Mouse (Mus musculus) liver, embryonic 11.5 days (tissue): ENCODE measurements around the gene Mia. TPM values are rescaled to one million over a fixed set of nuclear protein-coding genes. Genes with fewer than 3 reads are reported as not detected.

ENCODE experiments used
- ATAC-seq: fragments of 200-750 bp; cut with Nextera tagmentation; replicated peaks from 2 replicates; pipeline ENCODE4 v1.8.0; 2017; ENCODE audit warnings: moderate number of reproducible peaks, mild to moderate bottlenecking, moderate TSS enrichment, moderate library complexity; ENCODE audit not compliant: low FRiP score
- DNase-seq: peaks from one replicate; pipeline ENCODE4 v3.0.0-alpha.2; 2017; ENCODE audit warnings: low spot score
- H3K27ac ChIP-seq: fragments of 300-500 bp; sonication (generic); 2 replicates; pipeline ENCODE4 v1.5.1; 2014; ENCODE audit warnings: mild to moderate bottlenecking, low read depth, low read length, control low read depth
- H3K27me3 ChIP-seq: fragments of 300-500 bp; sonication (generic); replicated peaks from 2 replicates; pipeline ENCODE4 v1.6.1; 2014; ENCODE audit warnings: low read length, mixed read lengths; ENCODE audit not compliant: control insufficient read depth, insufficient read depth
- H3K36me3 ChIP-seq: fragments of 300-500 bp; sonication (generic); 2 replicates; pipeline ENCODE4 v1.6.1; 2014; ENCODE audit warnings: mild to moderate bottlenecking, low read length, moderate library complexity, mixed read lengths; ENCODE audit not compliant: control insufficient read depth, insufficient read depth
- H3K4me1 ChIP-seq: fragments of 300-500 bp; sonication (generic); replicated peaks from 2 replicates; pipeline ENCODE4 v1.6.1; 2014; ENCODE audit warnings: low read length, mixed read lengths; ENCODE audit not compliant: control insufficient read depth, insufficient read depth
- H3K4me2 ChIP-seq: fragments of 300-500 bp; sonication (generic); 2 replicates; pipeline ENCODE4 v1.6.1; 2014; ENCODE audit warnings: mild to moderate bottlenecking, control low read depth, moderate library complexity
- H3K4me3 ChIP-seq: fragments of 300-500 bp; sonication (generic); 2 replicates; pipeline ENCODE4 v1.5.1; 2014; ENCODE audit warnings: low read depth, low read length, control low read depth
- H3K9ac ChIP-seq: fragments of 300-500 bp; sonication (generic); 2 replicates; pipeline ENCODE4 v1.6.1; 2014; ENCODE audit warnings: low read depth, low read length, control low read depth
- H3K9me3 ChIP-seq: fragments of 300-500 bp; sonication (generic); 2 replicates; pipeline ENCODE4 v1.6.1; 2016; ENCODE audit warnings: low read length, inconsistent platforms, mixed read lengths; ENCODE audit not compliant: control insufficient read depth
- WGBS: fragments of 180-500 bp; shearing (Covaris S2); extraction: QIAGEN DNeasy Blood & Tissue Kit; methylation state at CpG from one replicate; pipeline ENCODE4 v1.1.7; 2014; 5-methylcytosine and 5-hydroxymethylcytosine counted together
- polyA plus RNA-seq: library from polyadenylated mRNA; unstranded; fragments of >200 nt; fragmentation: Nextera tagmentation; extraction: Ambion mirVana; gene quantifications from 2 replicates; pipeline ENCODE4 v1.2.1, GENCODE M21; 2014

Gene Mia
- polyA plus RNA-seq, 1 experiment from 2014 or later = 0.73 TPM

GRCm38 (mm10) chr7:27179217-27179918 is 1.6 kb downstream of the Mia start:
- Histone ChIP-seq H3K36me3 (0 out of 2 replicates have a peak, but pooled peaks cover 5% of the 10 kb centered on the region), H3K27ac (peak overlapping the region; percentile 67), H3K4me1 (peaks cover 8% of the 10 kb centered on the region), H3K4me3 (peak overlapping the region; percentile 73), H3K9me3 (no peaks in the 10 kb centered on the region), H3K27me3 (no peaks in the 10 kb centered on the region), H3K9ac (peak overlapping the region; percentile 41; the same call in 1 of the 2 replicates), H3K4me2 (peak overlapping the region; percentile 70)
- ATAC-seq = no peak
- WGBS = 44% methylated on average over 16 of the region's 16 CpGs
- no peak for DNase-seq

- WGBS = under 1% methylated on average over 53 of the region's 53 CpGs
- peak within 1 kb of the TSS; percentile 70 for H3K4me2 ChIP-seq
- DNase-seq = peak; percentile 98
- peak within 1 kb of the TSS; percentile 78 for H3K27ac ChIP-seq
- peak within 1 kb of the TSS; percentile 73 for H3K4me3 ChIP-seq
- H3K9me3 ChIP-seq = no peaks in the 10 kb centered on the region
- ATAC-seq = peak; percentile 95
- H3K36me3 ChIP-seq = peaks cover 3% of the 10 kb centered on the region; the same call in 1 of the 2 replicates
- peak within 1 kb of the TSS; percentile 63 for H3K9ac ChIP-seq
- peaks cover 10% of the 10 kb centered on the region for H3K4me1 ChIP-seq
- H3K27me3 ChIP-seq = no peaks in the 10 kb centered on the region
Measured at GRCm38 (mm10) chr7:27178324-27179216, 2.4 kb downstream of the Mia start, which contains the start of gene Rab4b. Rab4b (minus strand) TSS chr7:27178896.

- peaks cover 10% of the 10 kb centered on the region for H3K4me1 ChIP-seq
- DNase-seq (no peak), ATAC-seq (no peak)
- H3K36me3 ChIP-seq = peaks cover 3% of the 10 kb centered on the region; the same call in 1 of the 2 replicates
- H3K4me2 ChIP-seq = peak overlapping the region; percentile 70
- H3K9me3 ChIP-seq = no peaks in the 10 kb centered on the region
- H3K27me3 ChIP-seq = no peaks in the 10 kb centered on the region
- WGBS = 19% methylated on average over 4 of the region's 4 CpGs
- peak overlapping the region; percentile 73 for H3K4me3 ChIP-seq
- H3K27ac ChIP-seq = peak overlapping the region; percentile 78
- peak overlapping the region; percentile 63 for H3K9ac ChIP-seq
Measured at GRCm38 (mm10) chr7:27177942-27178323, 3.0 kb downstream of the Mia start.

- H3K27ac ChIP-seq = no peak overlapping the region
- ATAC-seq = no peak
- peaks cover 10% of the 10 kb centered on the region; the same call in 1 of the 2 replicates for H3K36me3 ChIP-seq
- no peak overlapping the region for H3K9ac ChIP-seq
- no peak for DNase-seq
- no peak overlapping the region for H3K4me3 ChIP-seq
- no peaks in the 10 kb centered on the region for H3K27me3 ChIP-seq
- no peak overlapping the region for H3K4me2 ChIP-seq
- peaks cover 8% of the 10 kb centered on the region for H3K4me1 ChIP-seq
- H3K9me3 ChIP-seq = no peaks in the 10 kb centered on the region
- WGBS = 93% methylated on average over 7 of the region's 7 CpGs
Measured at GRCm38 (mm10) chr7:27174896-27175295, 6.1 kb downstream of the Mia start.

- ATAC-seq (no peak), DNase-seq (no peak)
- 92% methylated on average over 15 of the region's 15 CpGs for WGBS
- Histone ChIP-seq H3K9me3 (no peaks in the 10 kb centered on the region), H3K4me1 (peaks cover 4% of the 10 kb centered on the region), H3K9ac (no peak overlapping the region), H3K4me2 (no peak overlapping the region), H3K27me3 (no peaks in the 10 kb centered on the region), H3K27ac (no peak overlapping the region), H3K4me3 (no peak overlapping the region), H3K36me3 (peaks cover 10% of the 10 kb centered on the region; the same call in 1 of the 2 replicates)
Measured at GRCm38 (mm10) chr7:27174496-27174895, 6.5 kb downstream of the Mia start.

GRCm38 (mm10) chr7:27170981-27171380 is 10.0 kb downstream of the Mia start:
- WGBS = 90% methylated on average over 3 of the region's 3 CpGs
- Histone ChIP-seq H3K9ac (no peak overlapping the region), H3K27ac (no peak overlapping the region), H3K4me3 (no peak overlapping the region), H3K4me2 (no peak overlapping the region), H3K9me3 (no peaks in the 10 kb centered on the region), H3K27me3 (no peaks in the 10 kb centered on the region), H3K4me1 (peaks cover 16% of the 10 kb centered on the region), H3K36me3 (peaks cover 10% of the 10 kb centered on the region; the same call in 1 of the 2 replicates)
- DNase-seq (no peak), ATAC-seq (no peak)

GRCm38 (mm10) chr7:27168371-27168770 is 12.6 kb downstream of the Mia start:
- WGBS = 86% methylated on average over 5 of the region's 5 CpGs
- no peak overlapping the region for H3K4me3 ChIP-seq
- DNase-seq (no peak), ATAC-seq (no peak)
- no peak overlapping the region for H3K4me2 ChIP-seq
- no peak overlapping the region for H3K9ac ChIP-seq
- H3K36me3 ChIP-seq = peaks cover 17% of the 10 kb centered on the region
- peak overlapping the region; percentile 28; the same call in 1 of the 2 replicates for H3K27ac ChIP-seq
- H3K4me1 ChIP-seq = peaks cover 31% of the 10 kb centered on the region
- H3K9me3 ChIP-seq = no peaks in the 10 kb centered on the region
- H3K27me3 ChIP-seq = no peaks in the 10 kb centered on the region

GRCm38 (mm10) chr7:27167475-27168094 is 13.4 kb downstream of the Mia start:
- Histone ChIP-seq H3K36me3 (peaks cover 13% of the 10 kb centered on the region), H3K4me2 (peak overlapping the region; percentile 89), H3K4me1 (peaks cover 33% of the 10 kb centered on the region), H3K9ac (peak overlapping the region; percentile 90), H3K9me3 (no peaks in the 10 kb centered on the region), H3K27ac (peak overlapping the region; percentile 93), H3K27me3 (no peaks in the 10 kb centered on the region), H3K4me3 (peak overlapping the region; percentile 76)
- ATAC-seq (no peak), DNase-seq (no peak)
- 78% methylated on average over 11 of the region's 11 CpGs for WGBS
